Mouse (Mus musculus) hindbrain, embryonic 12.5 days (tissue): ENCODE results near the gene Rab6b. TPM values are rescaled to one million over a fixed set of nuclear protein-coding genes. Genes with fewer than 3 reads are reported as not detected.
A peak's percentile ranks its signal among the peaks of the same experiment; 100 is the strongest.

Experiments used
- ATAC-seq: fragments of 200-750 bp; cut with Nextera tagmentation; 2 replicates; pipeline ENCODE4 v1.8.0; 2017; ENCODE audit warnings: moderate TSS enrichment; ENCODE audit not compliant: low FRiP score
- H3K27ac ChIP-seq: fragments of 300-500 bp; sonication (generic); 2 replicates; pipeline ENCODE4 v1.5.1; 2016; ENCODE audit warnings: mild to moderate bottlenecking
- H3K27me3 ChIP-seq: fragments of 300-500 bp; sonication (generic); 2 replicates; pipeline ENCODE4 v1.6.1; 2016; ENCODE audit warnings: mild to moderate bottlenecking
- H3K36me3 ChIP-seq: fragments of 300-500 bp; sonication (generic); 2 replicates; pipeline ENCODE4 v1.6.1; 2016; ENCODE audit warnings: mild to moderate bottlenecking
- H3K4me1 ChIP-seq: fragments of 300-500 bp; sonication (generic); 2 replicates; pipeline ENCODE4 v1.6.1; 2016
- H3K4me2 ChIP-seq: fragments of 300-500 bp; sonication (generic); replicated peaks from 2 replicates; pipeline ENCODE4 v1.6.1; 2016; ENCODE audit warnings: mild to moderate bottlenecking
- H3K4me3 ChIP-seq: fragments of 300-500 bp; sonication (generic); 2 replicates; pipeline ENCODE4 v1.5.1; 2016; ENCODE audit warnings: mild to moderate bottlenecking
- H3K9ac ChIP-seq: fragments of 300-500 bp; sonication (generic); 2 replicates; pipeline ENCODE4 v1.6.1; 2016; ENCODE audit warnings: mild to moderate bottlenecking, moderate library complexity
- H3K9me3 ChIP-seq: fragments of 300-500 bp; sonication (generic); replicated peaks from 2 replicates; pipeline ENCODE4 v1.6.1; 2016; ENCODE audit warnings: mild to moderate bottlenecking
- WGBS: fragments of 180-500 bp; shearing (Covaris S2); methylation state at CpG from one replicate; pipeline ENCODE4 v1.1.7; 2016; 5-methylcytosine and 5-hydroxymethylcytosine counted together
- polyA plus RNA-seq: library from polyadenylated mRNA; unstranded; fragments of >200 nt; fragmentation: Nextera tagmentation; extraction: Ambion mirVana; gene quantifications from 2 replicates; pipeline ENCODE4 v1.2.1, GENCODE M21; 2016

Rab6b gene
- polyA plus RNA-seq, 1 experiment from 2014 or later = 58.0 TPM

GRCm38 (mm10) chr9:103180807-103181565, 69.4 kb downstream of the Rab6b start:
- Histone ChIP-seq H3K4me2 (peak overlapping the region; percentile 49), H3K4me3 (peak overlapping the region; percentile 20), H3K9ac (peak overlapping the region; percentile 20; the same call in 1 of the 2 replicates), H3K9me3 (no peaks in the 10 kb centered on the region), H3K36me3 (peaks cover 24% of the 10 kb centered on the region), H3K4me1 (peaks cover 19% of the 10 kb centered on the region), H3K27me3 (no peaks in the 10 kb centered on the region), H3K27ac (peak overlapping the region; percentile 5; the same call in 1 of the 2 replicates)
- peak; percentile 78 for ATAC-seq
- 6% methylated on average over 20 of the region's 20 CpGs for WGBS

GRCm38 (mm10) chr9:103181886-103182285, 70.3 kb downstream of the Rab6b start:
- Histone ChIP-seq H3K4me3 (no peak overlapping the region), H3K36me3 (peaks cover 28% of the 10 kb centered on the region), H3K9ac (no peak overlapping the region), H3K27me3 (no peaks in the 10 kb centered on the region), H3K27ac (no peak overlapping the region), H3K4me1 (peaks cover 19% of the 10 kb centered on the region), H3K4me2 (no peak overlapping the region), H3K9me3 (no peaks in the 10 kb centered on the region)
- no peak for ATAC-seq
- WGBS = 90% methylated on average over 8 of the region's 8 CpGs

DNA sequence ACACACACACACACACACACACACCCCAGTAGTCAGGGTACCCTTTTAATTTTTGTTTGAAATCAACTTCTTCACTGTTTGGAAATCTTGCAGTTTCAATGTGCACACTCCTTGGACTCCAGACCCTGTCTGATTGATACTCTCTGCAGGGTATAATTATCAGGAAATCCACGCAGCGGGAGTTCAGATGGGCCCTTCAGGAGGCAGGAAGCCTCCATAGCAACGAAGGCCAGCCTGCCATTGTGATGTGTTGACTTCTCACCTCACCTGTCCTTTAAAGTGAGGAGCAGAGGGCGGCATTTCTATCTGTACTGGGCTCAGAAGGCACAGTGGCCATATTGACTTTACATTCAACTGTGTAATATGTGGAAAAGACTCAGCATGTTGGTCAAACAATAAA, 73.3 kb downstream of the Rab6b start:
- H3K9ac ChIP-seq = no peak overlapping the region
- no peaks in the 10 kb centered on the region for H3K27me3 ChIP-seq
- no peak overlapping the region for H3K27ac ChIP-seq
- WGBS = 68% methylated on average over 4 of the region's 4 CpGs
- H3K4me2 ChIP-seq = no peak overlapping the region
- H3K9me3 ChIP-seq = no peaks in the 10 kb centered on the region
- no peak overlapping the region for H3K4me3 ChIP-seq
- ATAC-seq = no peak
- peaks cover 39% of the 10 kb centered on the region for H3K36me3 ChIP-seq
- H3K4me1 ChIP-seq = peaks cover 13% of the 10 kb centered on the region

GRCm38 (mm10) chr9:103185946-103186345, 74.4 kb downstream of the Rab6b start:
- Histone ChIP-seq H3K9me3 (no peaks in the 10 kb centered on the region), H3K9ac (no peak overlapping the region), H3K27ac (no peak overlapping the region), H3K4me2 (no peak overlapping the region), H3K36me3 (peaks cover 49% of the 10 kb centered on the region), H3K4me3 (no peak overlapping the region), H3K4me1 (peaks cover 2% of the 10 kb centered on the region), H3K27me3 (no peaks in the 10 kb centered on the region)
- WGBS = 93% methylated on average over 8 of the region's 8 CpGs
- ATAC-seq = no peak

- peaks cover 57% of the 10 kb centered on the region for H3K36me3 ChIP-seq
- no peak overlapping the region for H3K4me2 ChIP-seq
- H3K4me3 ChIP-seq = no peak overlapping the region
- H3K9me3 ChIP-seq = no peaks in the 10 kb centered on the region
- H3K4me1 ChIP-seq = no peaks in the 10 kb centered on the region
- H3K27ac ChIP-seq = no peak overlapping the region
- no peak overlapping the region for H3K9ac ChIP-seq
- ATAC-seq = no peak
- WGBS = 84% methylated on average over 9 of the region's 9 CpGs
- H3K27me3 ChIP-seq = no peaks in the 10 kb centered on the region
Observed at GRCm38 (mm10) chr9:103186747-103187146, 75.2 kb downstream of the Rab6b start.

GRCm38 (mm10) chr9:103188416-103188815, 76.8 kb downstream of the Rab6b start:
- WGBS = 79% methylated on average over 4 of the region's 4 CpGs
- peaks cover 68% of the 10 kb centered on the region for H3K36me3 ChIP-seq

DNA sequence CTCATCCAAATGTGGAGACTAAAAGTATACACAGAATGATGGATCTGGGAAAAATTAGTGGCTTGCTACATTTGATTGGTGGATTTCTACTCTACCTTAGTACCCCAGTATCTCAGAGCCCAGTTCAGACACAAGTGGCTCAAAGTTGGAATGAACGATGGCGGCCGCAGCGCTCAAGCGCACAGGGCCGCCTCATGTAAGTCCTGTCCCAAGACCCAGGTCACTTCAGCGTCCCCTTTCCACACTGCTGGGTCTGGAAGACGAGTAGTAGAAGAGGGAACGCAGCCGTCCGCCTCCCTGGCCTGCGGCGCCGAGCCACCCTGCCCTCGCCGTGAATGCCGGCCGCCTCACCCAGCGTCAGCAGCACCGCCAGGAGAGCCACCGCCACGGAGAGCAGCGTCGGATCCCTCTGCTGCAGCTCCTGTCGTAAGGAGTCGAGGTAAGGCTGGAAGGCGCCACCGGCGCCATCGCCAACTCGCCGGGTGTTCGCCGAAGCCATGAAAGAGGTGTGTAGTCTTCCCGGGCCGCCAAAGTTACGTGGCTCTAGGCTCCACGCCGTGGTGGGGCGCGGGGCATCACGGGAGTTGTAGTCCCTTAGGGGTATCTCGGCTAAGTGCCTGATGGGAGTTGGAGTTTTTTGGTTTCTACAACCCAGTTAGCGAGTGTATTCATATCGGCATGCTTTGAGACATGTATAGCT, 90.1 kb downstream of the Rab6b start, which contains the start of gene Srprb:
Gene Srprb, minus strand, starts transcription at position 577 of the 700 bp plus-strand sequence.
- Histone ChIP-seq H3K27ac (peak within 1 kb of the TSS; percentile 84), H3K4me3 (peak within 1 kb of the TSS; percentile 92), H3K36me3 (peaks cover 16% of the 10 kb centered on the region), H3K27me3 (no peaks in the 10 kb centered on the region), H3K4me1 (peaks cover 5% of the 10 kb centered on the region; the same call in 1 of the 2 replicates), H3K4me2 (peak within 1 kb of the TSS; percentile 67), H3K9me3 (no peaks in the 10 kb centered on the region), H3K9ac (peak within 1 kb of the TSS; percentile 85)
- WGBS = 1% methylated on average over 45 of the region's 45 CpGs
- peak; percentile 97 for ATAC-seq

More at GRCm38 (mm10) chr9:103188416-103188815, 76.8 kb downstream of the Rab6b start:
- Histone ChIP-seq H3K4me3 (no peak overlapping the region), H3K4me2 (no peak overlapping the region), H3K27ac (no peak overlapping the region), H3K9ac (no peak overlapping the region), H3K9me3 (no peaks in the 10 kb centered on the region), H3K27me3 (no peaks in the 10 kb centered on the region), H3K4me1 (no peaks in the 10 kb centered on the region)
- no peak for ATAC-seq

DNA sequence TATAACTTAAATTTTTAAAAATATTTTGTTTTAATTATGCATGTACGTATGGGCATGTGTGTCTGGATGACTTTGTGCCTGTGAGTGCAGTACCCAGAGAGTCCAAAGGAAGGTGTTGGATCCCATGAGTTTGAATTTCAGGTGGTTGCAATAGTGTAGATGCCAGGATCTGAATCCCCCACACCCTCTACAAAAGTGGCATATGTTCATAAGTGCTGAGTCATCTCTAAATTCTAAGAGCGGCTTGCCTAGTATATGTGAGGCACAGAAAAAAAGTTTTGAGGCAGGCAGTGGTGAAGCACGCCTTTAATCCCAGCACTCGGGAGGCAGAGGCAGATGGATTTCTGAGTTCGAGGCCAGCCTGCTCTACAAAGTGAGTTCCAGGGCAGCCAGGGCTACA, 94.2 kb downstream of the Rab6b start:
- Histone ChIP-seq H3K9me3 (no peaks in the 10 kb centered on the region), H3K4me3 (no peak overlapping the region), H3K4me2 (no peak overlapping the region), H3K27ac (no peak overlapping the region), H3K27me3 (no peaks in the 10 kb centered on the region), H3K9ac (no peak overlapping the region), H3K36me3 (no peaks in the 10 kb centered on the region), H3K4me1 (peaks cover 10% of the 10 kb centered on the region)
- 91% methylated on average over 5 of the region's 5 CpGs for WGBS
- no peak for ATAC-seq

GRCm38 (mm10) chr9:103207846-103208245, 96.3 kb downstream of the Rab6b start:
- H3K27me3 ChIP-seq = no peaks in the 10 kb centered on the region
- no peaks in the 10 kb centered on the region for H3K9me3 ChIP-seq
- H3K4me3 ChIP-seq = peak overlapping the region; percentile 11; the same call in 1 of the 2 replicates

DNA sequence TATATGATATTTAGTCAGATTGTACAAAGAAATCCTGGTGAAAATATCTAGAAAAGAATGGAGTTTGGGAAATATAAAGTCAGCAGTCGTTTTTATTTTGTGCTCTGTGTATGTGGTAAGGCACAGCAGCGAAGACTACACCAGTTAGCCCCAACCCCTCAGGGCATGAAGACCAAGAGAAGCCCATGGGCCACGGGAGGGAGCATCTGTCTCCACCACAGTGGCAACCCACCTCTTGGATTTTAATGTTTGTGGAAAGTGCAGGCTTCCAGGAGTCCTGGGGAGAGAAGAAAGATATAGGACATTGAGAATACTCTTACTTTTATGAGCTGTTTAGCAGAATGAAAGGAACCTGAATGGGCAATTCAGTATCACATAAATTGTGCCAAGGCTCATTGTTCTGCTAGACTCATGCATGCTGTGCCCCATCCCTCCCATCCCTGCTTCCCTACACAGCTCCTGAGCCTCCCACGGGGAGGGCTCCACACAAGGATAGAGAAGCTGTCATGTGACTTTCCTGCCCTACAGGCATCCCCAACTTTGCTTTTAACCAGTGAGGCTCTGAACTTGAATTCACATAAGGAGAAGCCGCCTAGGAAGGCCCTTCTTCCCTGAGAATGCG, 97.3 kb downstream of the Rab6b start:
- Histone ChIP-seq H3K9me3 (no peaks in the 10 kb centered on the region), H3K36me3 (no peaks in the 10 kb centered on the region), H3K9ac (no peak overlapping the region; the same call in 1 of the 2 replicates), H3K27me3 (no peaks in the 10 kb centered on the region), H3K27ac (no peak overlapping the region), H3K4me1 (peaks cover 5% of the 10 kb centered on the region), H3K4me2 (no peak overlapping the region), H3K4me3 (no peak overlapping the region)
- ATAC-seq = no peak
- WGBS = 52% methylated on average over 6 of the region's 6 CpGs

More at GRCm38 (mm10) chr9:103207846-103208245, 96.3 kb downstream of the Rab6b start:
- peak overlapping the region; percentile 46 for H3K4me2 ChIP-seq
- 9% methylated on average over 16 of the region's 16 CpGs for WGBS
- no peaks in the 10 kb centered on the region for H3K36me3 ChIP-seq
- H3K9ac ChIP-seq = no peak overlapping the region
- ATAC-seq = peak; percentile 77
- peaks cover 5% of the 10 kb centered on the region for H3K4me1 ChIP-seq
- no peak overlapping the region for H3K27ac ChIP-seq

GRCm38 (mm10) chr9:103212654-103213420, 101.2 kb downstream of the Rab6b start:
- 82% methylated on average over 28 of the region's 28 CpGs for WGBS
- no peaks in the 10 kb centered on the region for H3K9me3 ChIP-seq
- H3K4me3 ChIP-seq = no peak overlapping the region
- no peak overlapping the region for H3K27ac ChIP-seq
- no peak overlapping the region for H3K4me2 ChIP-seq
- H3K9ac ChIP-seq = no peak overlapping the region
- peaks cover 5% of the 10 kb centered on the region for H3K4me1 ChIP-seq
- H3K27me3 ChIP-seq = no peaks in the 10 kb centered on the region
- no peaks in the 10 kb centered on the region for H3K36me3 ChIP-seq
- ATAC-seq = no peak
